Mouse (Mus musculus): Measurements from ENCODE around the gene Defb20.

DNA sequence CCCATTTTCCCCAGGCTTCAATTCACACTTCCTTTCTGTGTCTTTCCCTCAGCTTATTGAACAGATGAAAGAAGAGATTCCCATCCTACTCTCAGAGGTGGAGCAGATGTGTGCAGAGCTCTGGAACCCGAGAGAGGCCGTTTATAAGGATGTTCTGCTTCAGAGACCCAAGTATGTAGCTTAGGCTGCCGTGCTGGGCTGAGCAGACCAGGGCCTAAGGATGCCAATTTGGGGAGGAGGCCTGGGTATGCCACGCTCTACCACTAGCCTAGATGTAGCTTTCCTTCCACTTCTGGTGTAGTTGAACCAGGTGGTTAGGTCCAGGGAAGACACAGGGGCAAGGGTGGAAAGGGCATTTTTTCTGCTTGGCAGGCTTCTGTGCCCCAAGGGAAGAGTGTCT, 34.5 kb upstream of the Defb20 start:
- TF ChIP-seq CTCF (IDR thresholded peaks at IDR 0.05; ENCODE audit: insufficient read depth, low read length) (no peak), POLR2A (IDR thresholded peaks at IDR 0.05; ENCODE audit: borderline replicate concordance, extremely low read depth, low read depth, low read length) (no peak)

Measured in lung, adult 2 months (tissue).